Mouse (Mus musculus) gastrocnemius, postnatal 25 days (tissue): Measurements from ENCODE around the gene Ncoa3. TPM values are rescaled to one million over a fixed set of nuclear protein-coding genes. Genes with fewer than 3 reads are reported as not detected.

Experiments used
- DNase-seq: peaks from one replicate; pipeline ENCODE4 v3.0.0; 2022
- total RNA-seq, 2 experiments: library from RNA; stranded (reverse); gene quantifications; 1 replicate in 1 of 2; 2 replicates in 1 of 2; pipeline ENCODE4 v1.2.3; 2021

Gene Ncoa3
- total RNA-seq, 2 experiments from 2014 or later, result 11.3 to 13.5 TPM

GRCm38 (mm10) chr2:165970767-165971166 is 21.7 kb upstream of the Ncoa3 start:
- DNase-seq, result no peak

DNA sequence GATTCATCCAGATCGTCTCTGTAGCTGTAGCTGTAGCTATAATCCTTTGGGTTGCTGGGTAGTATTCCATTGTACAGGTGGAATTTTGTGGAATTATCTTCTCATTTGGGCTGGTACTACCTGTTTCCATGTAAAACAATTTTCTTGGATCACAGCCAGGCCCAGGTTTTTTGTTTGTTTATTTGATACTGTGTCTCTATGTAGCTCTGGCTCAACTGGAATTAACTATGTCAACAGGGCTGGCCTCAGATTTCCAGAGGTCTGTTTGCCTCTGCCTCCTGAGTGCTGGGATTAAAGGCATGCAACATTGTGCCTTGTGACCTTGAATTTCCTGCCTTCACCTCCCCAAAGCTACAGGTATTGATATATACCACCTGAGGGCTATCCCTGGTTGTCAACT is 18.1 kb upstream of the Ncoa3 start:
- DNase-seq, result no peak

GRCm38 (mm10) chr2:165976186-165976585 is 16.2 kb upstream of the Ncoa3 start:
- DNase-seq, result no peak

- no peak for DNase-seq
These were observed 15.6 kb upstream of the Ncoa3 start for GRCm38 (mm10) chr2:165976874-165977273.

- DNase-seq, result no peak
These were observed 14.3 kb upstream of the Ncoa3 start for GRCm38 (mm10) chr2:165978119-165978518.

- DNase-seq, result no peak
These were observed 11.0 kb upstream of the Ncoa3 start for GRCm38 (mm10) chr2:165981248-165981977.

DNA sequence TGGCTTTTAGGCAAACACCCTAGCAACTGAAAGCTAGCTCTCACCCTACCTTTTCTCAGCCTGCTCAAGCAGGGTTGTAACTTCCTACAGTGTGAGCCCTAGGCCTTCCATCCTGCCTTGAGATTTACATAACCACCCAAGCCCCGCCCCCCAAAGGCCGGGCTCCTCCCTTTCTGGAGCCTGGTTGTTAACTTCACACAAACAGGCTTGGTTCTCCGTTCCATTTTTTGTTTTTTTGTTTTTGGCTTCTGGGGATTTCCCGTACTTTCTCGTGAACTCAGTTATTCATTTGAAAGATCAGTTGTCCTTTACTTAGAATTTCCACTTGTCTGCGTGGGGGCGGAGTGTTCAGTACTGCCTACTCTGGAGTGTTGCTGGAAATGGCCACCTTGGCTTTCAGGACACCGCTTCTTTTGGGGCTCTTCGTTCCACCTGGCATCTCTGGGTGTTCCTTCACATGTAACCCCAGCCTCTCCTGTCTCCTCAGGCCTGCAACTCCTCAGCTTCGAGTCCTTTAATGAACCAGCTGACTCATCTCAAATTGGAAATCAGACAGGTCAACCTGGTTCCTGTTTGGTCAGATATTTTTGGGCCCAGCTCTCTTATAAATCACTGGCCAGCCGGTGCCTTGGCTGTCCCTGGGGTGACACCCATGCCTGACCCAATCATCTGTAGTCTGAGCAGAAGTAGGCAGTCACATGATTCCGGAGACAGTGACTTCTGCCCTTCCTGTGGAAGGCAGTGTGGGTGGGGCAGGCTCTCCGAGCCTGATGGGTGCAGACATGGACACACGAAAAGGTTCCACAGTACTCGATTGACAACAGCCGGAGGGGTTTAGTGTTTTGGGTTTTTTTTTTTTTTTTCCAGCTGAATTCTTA is 9.7 kb upstream of the Ncoa3 start:
- DNase-seq, result peak; percentile 80

DNA sequence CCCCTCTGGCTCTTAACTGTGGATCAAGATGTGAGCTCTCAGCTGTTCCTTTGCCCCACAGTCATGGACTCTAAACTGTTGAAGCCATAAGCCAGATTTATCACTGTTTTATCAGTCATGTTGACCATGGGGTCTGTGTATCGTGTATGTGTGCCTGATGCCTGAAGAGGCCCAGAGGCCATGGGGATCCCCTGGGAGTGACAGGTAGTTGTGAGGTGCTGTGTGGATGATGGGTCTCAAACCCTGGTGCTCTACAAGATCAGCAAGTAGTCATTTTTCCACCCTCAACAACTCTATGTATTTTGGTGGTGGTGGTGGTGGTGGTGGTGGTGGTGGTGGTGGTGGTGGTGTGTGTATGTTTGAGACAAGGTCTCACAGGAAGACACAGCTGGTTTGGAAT is 8.1 kb upstream of the Ncoa3 start:
- no peak for DNase-seq

- no peak for DNase-seq
These were observed 7.5 kb upstream of the Ncoa3 start for GRCm38 (mm10) chr2:165984891-165985290.

DNA sequence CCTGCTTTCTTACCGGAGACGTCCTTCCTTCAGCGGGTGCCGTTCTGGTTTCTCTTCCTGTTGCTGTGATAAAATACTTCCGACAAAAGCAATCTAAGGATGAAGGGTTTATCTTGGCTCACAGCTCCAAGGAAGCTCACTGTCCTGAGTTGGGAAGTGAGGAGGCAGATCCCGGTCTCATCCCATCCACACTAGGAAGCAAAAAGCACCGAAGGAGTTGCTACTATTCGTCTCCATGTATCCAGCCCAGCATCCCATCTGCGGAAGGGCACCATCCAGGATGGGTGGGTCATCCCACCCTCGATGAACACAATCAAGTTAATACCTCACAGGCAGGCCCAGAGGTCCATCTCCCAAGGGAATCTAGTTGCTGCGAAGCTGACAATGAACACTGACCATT is 6.9 kb upstream of the Ncoa3 start:
- no peak for DNase-seq

- DNase-seq, result peak; percentile 80
These were observed 5.4 kb upstream of the Ncoa3 start for GRCm38 (mm10) chr2:165986921-165987453.

DNA sequence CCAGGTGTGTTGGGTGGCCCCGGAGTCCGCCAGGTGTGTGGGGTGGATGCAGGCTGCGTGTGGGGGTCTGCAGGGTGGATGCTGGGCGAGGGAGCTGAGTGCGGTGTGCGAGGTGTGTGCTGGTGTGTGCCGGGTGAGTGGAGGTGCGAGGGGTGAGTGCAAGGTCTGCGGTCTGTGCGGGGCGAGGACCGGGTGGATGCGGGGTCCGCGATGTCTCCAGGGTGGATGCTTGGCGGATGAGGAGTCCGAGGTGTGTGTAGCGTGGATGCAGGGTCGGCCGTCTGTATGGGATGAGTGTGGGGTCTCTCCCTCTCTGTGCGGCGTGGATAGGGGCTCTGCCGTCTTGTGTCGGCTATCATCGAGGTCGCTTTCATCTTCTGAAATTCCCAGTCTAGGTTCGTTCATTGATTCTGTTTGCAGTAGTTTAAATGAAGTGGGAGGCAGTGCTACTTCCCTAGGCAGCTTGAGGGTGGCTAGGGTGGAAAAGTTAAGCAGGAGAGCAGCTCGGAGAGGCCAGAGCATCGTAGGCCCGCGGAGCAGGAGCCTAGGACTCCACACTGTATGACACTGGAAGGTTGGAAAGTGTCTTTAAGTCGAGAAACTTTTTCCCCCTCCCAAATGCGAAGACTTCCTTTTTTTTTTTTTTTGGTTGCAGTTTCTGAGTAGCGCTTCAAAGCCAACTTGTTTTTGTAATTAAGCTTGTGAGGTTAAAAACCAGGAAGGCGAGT is 901 bp downstream of the Ncoa3 start:
- DNase-seq, result peak; percentile 39

GRCm38 (mm10) chr2:165994341-165994740 is 1.9 kb downstream of the Ncoa3 start:
- DNase-seq, result no peak

GRCm38 (mm10) chr2:165995711-165996110 is 3.3 kb downstream of the Ncoa3 start:
- DNase-seq, result no peak

DNA sequence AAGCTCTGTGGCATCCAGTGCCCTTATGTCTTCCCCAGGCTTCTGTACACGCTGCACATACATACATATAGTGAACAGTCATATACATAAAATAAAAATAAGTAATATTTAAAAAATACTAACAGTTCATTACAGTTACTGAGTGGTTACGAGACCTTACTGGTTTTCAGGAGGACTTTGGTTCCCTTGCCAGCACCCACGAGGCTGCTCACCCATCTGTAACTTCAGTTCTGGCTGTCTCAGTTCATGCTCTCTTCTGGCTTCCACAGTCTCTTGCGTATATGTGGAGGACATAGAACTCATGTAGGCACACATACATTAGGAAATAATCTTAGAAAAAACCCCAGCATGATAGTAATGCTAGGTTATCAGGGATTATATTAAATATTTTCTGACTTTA is 3.7 kb downstream of the Ncoa3 start:
- DNase-seq, result no peak

DNA sequence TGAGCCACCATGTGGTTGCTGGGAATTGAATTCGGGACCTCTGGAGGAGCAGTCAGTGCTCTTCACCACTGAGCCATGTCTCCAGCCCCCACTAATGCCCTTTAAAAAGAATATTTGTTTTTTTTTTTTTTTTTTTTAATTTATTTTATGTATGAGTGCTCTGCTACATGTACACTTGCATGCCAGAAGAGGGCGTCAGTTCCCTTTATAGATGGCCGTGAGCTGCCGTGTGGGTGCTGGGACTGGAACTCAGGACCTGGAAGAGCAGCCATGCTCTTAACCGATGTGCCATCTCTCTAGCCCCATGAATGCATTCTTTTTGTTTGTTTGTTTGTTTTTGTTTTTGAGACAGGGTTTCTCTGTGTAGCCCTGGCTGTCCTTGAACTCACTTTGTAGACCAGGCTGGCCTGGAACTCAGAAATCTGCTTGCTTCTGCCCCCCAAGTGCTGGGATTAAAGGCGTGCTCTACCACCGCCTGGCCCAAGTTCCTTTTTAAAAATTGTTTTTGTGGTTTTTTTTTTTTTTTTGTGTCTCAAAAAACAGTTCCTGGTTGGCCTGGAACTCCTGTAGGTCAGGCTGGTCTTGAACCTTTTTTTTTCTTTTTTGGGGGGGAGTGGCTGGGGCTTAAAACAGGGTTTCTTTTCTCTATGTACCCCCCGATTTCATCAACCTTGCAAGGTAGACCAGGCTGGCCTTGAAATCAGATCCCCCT is 5.0 kb downstream of the Ncoa3 start:
- DNase-seq, result no peak

DNA sequence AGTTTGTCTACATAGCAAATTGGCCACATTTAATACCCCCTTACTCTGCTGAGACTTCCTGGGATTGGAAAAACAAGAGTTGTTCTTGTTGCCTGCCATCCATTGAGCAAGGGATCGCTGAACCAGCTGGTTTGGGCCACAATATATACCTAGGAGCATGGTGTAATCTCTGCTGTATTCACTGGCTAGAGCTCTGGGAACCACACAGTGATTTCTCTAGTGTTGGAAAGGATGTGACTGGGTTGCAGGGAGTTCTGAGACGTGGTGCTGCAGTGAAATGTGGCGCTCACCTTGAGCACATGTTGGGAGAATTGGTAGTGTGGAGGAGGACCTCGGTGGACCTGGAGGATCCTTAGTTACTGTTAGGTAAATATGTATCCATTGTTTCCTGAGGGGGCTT is 6.5 kb downstream of the Ncoa3 start:
- DNase-seq, result no peak

DNA sequence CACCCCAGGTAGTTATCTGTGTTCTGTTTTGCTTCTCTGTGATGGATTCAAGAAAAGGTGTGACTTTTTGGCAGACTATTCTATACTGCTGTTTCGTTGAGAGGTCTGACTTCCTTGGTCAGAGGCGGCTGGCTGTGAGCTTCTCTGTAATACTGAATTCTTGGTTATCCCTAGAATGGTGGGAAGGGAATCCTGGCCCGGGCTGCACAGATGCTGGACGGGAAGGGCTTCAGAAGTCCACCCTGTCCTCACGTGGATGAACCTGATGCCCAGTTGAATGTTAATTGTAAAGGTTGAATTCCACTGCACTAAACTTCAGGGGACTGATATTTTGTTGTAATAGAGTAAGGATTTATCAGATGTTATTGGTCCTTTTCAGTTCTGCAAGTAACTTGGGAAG is 7.4 kb downstream of the Ncoa3 start:
- no peak for DNase-seq

- DNase-seq, result no peak
These were observed 7.8 kb downstream of the Ncoa3 start for GRCm38 (mm10) chr2:166000242-166000641.

DNA sequence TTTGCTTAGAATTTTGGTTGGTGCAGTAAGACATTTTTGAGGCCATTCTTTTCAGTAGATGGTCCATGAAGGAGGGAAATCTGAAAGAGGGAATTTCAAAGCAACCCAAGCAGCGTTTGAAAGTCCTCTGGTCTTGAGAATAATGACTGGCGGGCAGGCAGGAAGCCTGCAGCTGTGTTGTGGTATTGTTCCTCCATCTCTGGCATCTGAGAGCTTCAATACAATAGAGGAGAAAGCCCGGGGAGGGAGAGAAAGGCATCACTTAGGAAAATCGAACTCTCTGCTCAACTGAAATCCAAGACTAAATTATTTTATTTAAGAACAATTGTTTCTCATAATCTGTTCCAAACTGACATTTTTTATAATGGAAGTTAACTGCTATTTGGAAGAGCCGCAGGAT is 8.3 kb downstream of the Ncoa3 start:
- DNase-seq, result no peak

GRCm38 (mm10) chr2:166001362-166001761 is 8.9 kb downstream of the Ncoa3 start:
- no peak for DNase-seq

GRCm38 (mm10) chr2:166001768-166002167 is 9.3 kb downstream of the Ncoa3 start:
- DNase-seq, result no peak
